Mouse (Mus musculus) retina, postnatal 1 day (tissue): ENCODE results near the gene Cgref1.

Source experiments
- DNase-seq: peaks from one replicate; pipeline ENCODE4 v3.0.0-alpha.2; 2012

The Cgref1 gene

DNA sequence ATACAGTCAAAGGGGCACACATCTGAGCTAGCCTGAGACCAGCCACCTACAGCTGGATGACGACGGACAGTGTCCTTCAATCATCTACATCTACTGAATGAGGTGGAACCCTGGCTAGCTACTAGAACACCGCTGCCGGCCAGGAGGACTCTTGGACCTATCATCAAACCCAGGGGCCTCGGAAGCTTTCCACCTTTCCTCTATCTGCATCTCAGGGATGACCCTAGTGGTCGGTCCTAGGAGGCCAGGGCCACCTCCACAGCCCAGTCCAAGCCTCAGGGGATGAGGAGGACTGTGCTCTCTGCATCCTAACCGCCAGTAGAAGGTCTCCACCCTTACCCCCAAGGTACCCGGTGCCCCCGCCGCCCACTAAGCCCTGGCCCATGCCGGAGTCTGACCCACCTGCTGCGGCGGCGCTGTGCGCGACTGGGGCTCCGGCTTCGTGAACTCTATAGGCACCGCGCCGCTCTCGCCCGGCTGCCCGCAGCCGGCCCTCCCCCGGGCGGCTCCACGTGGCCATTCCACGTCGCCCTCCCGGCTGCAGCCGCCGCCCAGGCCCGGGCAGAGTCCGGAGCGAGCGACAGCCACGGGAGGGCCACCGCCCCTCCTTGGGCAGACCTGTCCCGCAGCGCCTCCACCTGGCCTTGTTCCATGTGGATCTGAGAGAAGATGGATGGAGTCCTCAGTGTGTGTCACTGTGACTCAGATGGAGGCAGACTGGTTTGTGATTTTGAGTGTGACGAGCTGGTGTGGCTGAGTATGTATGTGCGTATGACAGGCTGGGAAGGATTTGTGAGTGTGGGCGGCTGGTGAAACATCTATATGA, at the start of gene Cgref1:
Gene Cgref1, minus strand, starts transcription at position 636 of the 826 bp plus-strand sequence.
- peak; percentile 77 for DNase-seq

DNA sequence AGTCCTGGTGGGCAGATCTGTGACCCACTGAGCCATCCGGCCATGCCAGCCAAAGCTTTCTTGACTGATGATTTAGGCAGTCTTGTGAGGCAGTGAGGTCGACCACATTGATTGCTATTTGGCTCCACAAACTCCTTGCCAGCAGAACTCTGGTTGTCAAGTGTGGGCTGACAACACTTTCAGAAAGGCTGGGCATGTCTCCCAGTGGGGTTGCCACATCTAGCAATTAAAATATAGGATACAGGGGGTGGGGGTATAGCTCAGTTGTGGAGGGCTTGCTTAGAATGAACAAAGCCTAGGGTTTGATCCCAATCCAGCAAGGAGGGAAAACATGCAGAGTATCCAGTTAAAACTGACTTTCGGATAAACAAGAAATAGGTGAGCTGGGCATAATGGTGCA, 48.7 kb upstream of the Cgref1 start:
- no peak for DNase-seq

DNA sequence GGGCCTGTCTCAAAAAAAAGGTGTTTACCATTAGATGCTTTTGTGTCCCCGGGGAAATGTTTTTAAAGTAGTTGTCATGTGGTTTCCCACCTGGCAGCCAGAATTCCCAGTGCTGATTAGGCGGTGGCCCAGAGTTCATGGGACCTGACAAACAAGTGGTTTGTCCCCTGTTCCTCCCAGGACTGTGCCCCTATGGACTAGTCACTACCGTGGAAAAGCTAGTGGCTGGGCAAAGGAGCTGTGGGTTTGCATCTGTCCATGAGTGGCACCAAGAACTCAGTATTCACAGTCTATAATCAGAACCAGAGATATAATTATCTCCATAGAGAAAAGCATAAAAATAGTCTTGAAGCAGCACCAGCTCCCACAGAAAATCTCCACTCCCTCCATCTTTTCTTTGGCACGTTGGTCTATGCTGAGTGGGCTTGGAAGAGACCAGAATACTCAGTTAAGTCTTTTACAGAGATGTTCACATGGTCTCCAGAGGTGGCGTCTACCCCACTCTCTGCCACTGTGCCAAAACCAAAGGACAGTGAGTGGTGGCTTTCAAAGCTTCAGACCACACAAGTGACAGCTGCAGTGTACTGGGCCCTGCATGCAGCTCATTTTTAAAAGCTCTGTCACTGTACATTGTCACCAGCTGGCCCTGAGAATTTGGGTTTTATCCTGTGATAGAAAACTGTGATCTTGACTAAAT, 47.7 kb upstream of the Cgref1 start:
- DNase-seq: no peak

DNA sequence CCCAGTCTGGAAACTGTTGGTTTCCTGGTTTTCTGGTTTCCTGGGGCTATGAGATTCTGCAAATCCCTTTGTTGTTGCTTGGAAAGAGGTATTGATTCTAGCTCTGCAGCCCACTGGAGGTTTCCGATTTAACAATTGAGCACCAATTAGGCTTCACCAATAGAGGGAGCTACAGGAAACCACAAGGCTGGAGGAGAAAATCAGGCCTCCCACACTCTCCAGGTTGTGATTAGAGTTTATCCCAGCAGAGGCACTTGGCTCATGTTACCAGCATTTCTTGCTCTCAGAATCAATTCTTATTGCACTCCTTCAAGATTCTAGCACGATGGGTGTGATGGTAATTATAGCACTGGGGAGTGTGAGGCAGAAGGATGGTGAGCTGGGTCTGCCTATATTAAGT, 37.0 kb upstream of the Cgref1 start:
- peak; percentile 63 for DNase-seq

DNA sequence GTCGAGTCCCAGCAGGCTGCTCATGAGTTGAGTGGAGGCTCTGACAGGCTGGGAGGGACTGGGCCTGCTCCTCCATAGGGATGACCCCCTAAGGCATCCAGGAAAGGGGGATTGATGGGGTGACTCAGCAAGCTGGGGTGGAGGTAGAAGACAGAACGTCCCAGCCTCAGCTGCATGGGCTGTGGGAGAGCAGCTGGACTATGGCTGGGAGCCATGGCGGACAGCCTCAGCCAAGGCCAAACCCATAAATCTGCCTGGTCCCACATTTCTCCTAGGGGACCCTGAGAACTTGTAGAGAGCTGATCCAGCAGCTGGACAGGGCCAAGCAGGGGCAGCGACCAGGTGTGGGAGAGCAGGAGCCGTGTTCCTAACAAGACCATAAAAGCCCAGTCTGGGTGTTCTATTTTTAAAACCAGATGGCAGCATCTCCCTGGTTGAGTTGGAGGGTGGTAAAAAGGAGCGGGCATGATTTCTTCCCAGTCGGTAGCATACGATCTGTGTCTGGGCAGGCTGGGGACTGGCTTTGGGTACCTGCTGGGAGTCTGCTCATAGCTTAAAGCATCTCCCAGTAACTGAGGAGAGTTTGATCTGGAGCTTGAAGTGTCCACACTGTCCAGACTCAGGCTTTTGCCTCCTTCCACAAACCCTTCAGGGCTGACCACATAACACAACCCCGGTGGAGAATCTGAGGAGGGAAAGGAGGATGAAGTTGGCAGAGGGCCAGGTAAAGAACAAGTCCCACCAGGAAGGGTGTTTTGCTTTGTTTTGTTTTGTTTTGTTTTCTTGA, 29.7 kb upstream of the Cgref1 start:
- no peak for DNase-seq

DNA sequence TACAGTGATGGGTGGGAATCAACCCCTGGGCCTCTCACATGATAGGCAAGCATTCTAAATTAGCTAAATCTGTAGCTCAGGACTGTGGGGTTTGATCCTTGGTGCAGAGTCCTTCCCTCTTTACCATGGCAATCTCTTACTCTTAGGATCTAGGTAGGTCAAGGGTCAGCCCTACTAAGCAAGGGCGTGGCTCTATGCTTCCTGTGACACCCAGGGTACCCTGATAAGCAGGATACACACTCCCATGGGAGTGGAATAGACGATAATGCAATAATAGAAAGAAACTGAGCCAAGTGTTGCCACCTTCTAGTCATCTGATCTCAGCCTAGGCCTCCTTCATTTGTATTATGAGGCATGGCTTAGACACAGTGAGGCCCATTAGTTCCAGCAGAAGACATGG, 24.0 kb upstream of the Cgref1 start:
- DNase-seq: no peak

DNA sequence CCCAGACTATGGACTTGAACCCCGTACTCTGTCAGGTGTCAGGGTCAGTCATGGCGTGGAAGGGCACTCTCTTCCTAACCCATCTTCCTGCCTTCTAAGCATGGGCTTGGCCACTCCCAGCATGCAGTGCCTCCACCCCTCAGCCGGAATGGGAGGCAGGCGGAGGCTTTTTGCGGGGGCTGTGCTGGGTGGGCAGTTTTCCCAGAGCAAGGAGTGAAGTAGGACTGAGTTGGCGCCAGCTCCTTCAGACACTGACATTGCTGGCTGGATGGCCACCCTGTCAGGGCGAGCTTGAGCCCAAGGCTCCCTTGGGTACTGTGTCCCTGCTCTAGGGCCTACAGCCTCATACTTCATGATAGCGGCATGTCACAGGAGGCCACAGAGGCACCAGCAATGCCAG, 23.0 kb upstream of the Cgref1 start, which contains the start of gene Tcf23:
Gene Tcf23, plus strand, starts transcription at position 247 of the 400 bp plus-strand sequence.
- no peak for DNase-seq

DNA sequence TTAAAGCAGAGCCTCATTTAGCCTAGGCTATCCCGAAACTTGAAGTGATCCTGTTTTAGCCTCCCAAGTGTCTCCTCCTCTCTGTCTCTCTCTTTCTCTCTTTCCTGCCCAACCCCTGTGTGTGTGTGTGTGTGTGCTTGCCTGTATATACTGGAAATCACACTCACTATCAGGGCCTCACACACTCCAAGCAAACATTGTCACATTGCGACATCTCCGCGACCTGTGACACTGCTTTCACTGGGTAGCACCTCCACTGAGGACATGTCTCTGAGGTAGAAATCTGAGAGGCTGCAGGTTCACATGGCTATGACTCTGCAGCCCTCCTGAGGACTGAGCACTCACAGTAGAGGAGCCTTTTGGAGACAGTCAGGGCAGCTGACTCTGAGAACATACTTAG, 20.8 kb upstream of the Cgref1 start:
- DNase-seq: no peak

DNA sequence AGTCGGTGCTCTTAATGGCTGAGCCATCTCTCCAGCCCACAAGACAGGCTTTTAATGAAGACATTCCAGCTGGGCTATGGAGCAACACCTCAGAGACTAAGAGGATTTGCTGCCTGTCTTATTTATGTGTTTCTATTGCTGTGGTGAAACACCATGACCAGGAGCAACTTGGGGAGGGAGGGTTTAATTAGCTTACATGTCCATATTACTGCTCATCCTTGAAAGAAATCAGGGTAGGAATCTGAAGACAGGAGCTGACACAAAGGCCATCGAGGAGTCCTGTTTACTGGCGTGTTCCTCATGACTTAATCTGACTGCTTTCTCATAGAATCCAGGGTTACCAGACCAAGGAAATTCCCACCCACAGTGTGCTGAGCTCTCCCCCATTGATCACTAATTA, 18.5 kb upstream of the Cgref1 start:
- DNase-seq: no peak

DNA sequence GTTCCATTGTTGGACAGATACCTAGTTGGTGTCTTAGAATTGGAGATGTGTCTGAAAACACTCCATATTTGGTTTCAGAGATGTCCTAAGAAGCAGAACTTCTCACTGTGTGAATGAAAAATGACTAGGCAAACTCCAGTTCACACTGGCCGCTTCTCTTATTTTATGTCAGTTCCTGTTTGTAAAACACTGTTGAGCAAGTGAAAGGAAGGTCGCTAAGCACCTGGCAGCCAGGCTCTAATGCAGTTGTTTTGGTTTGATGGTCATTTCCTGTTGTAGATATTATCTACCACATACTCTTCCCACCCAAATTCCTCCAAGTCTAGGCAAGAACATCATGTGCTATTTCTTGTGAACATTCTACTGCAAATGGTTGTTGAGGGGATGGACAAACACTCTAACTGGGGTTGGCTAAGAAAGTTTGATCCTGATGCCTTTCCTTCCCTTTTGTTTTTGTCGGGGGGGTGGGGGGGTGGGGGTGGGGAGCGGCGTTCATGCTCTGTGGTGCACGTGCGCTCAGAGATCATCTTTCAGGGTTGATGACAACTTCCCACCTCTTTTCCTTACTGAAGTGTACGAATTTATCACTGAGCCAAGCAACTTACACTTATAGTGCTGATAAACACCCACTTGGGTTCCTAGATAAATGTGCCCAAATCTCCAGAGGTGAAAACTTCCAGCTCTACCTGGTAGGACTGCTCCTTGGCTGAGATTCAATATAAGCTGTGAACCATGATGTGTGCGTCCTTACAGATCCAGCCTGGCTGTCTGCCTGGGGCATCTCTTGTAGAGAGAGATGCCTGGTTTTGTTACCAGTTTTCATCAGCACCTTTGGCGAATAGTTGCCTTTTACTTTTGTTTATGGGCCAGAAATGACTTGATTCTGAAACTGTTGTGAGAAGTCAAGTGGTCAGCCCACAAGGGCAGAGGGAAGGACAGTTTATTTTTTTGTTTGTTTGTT, 16.4 kb upstream of the Cgref1 start:
- no peak for DNase-seq

DNA sequence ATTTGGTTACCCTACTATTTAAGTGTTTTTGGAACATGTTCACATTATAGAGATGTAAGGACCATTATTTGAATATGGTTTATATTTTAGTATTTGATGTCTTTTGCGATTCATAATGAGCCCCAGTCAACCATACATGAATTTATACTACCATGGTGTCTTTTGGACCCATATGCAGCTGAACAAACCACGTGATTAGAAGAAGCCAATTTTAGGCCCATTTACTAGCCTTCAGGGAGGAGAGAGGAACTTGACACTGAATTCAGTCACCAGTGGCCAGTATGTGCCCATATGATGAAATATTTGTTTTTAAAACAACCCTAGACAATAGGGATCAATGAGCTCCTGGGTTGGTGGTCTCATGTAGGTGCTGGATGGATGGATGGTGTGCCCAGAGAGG, 15.4 kb upstream of the Cgref1 start:
- DNase-seq: no peak

DNA sequence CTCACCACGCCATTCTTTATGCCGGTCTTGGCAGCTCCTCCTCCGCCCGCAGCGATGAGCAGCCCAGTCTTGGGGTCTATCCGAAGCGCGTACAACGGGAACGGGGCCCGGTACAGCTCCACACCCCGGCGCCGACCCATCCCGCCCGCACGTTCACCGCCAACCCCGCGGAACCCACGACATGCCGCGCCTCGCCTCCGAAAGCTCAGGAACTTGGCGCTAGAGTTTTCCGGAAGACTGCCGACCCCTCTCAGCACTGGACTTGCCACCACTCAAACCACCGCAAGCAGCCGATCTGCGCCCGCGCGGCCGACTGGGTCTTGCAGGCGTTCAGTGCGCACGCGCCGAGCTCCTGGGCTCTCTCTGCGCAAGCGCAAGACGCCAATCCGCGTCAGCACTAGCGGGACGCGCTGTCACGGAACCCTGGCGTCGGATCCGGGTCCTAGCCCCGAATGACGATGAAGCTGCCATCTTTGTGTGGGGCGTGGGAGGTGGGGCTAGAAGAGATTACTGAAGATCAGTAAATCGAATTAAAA, 14.6 kb upstream of the Cgref1 start, which contains the start of gene Preb:
Gene Preb, minus strand, starts transcription at position 396 of the 536 bp plus-strand sequence.
- peak; percentile 98 for DNase-seq

DNA sequence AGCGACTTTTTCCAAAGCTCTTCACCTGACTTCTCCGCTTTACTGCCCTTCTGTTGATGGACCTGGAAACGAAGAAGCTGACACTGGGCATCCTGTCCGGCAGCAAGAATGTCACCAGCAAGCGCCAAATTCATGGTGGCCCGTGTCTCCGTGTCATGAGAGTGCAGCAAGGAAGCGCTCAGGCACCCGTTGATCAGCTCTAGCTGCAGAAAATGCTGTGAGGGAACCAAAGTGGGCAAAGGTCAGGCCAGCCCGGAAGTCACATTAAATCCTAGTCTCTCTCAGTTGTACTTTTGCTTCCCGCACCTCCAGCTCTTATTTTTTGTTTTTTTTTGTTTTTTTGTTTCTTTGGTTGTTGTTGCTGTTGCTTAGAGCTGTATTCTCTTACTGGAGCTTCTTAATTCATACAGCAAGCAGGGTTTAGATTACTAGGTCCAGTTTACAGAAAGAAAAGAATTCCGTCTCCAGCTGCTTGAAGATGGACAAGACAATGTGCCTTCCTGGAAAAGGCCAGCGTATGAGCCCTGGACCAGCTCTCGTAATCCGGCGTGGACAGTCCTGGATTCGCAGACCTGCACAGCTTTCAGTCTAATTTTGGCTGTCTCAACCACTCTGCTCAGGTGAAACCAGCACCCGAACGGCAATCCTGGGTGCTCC, 13.9 kb upstream of the Cgref1 start:
- DNase-seq: no peak

DNA sequence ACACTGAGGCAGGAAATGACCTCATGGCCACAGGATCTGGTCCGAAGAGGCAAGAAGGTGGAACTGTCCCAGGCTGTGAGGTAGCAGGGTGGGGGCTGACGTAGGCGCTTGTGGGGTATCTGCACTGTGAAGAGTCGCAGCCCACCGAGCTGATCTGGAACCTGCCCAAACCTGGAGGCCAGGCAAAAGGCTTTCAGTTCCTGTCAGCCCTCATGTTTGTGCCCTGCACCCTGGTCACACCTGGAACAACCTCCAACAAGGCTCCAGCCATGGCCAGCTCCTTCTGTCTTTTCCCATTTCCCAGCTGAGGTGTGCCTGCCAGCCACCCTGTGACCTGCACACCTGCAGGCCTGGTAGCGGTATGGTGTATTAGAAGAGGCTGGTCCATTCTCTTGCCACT, 12.5 kb upstream of the Cgref1 start:
- DNase-seq: no peak

DNA sequence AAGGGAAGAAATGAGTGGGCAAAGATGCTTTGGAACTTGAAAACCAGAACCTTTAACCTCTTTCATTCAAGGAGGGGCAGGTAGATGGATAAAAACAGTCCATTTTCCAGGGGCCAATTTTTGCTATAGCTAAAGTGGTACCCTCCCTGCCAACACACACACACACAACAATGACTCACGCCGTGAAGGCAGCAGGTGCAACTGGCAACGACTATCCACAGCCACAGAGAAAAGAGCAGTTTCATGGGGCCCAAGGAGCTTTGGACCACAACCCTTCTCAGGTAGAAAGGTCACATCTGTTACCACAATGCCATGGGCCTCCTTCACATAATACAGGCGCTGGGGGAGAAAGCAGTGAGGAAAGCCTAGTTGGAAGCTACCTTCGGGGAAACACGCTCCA, 10.4 kb upstream of the Cgref1 start:
- DNase-seq: no peak

DNA sequence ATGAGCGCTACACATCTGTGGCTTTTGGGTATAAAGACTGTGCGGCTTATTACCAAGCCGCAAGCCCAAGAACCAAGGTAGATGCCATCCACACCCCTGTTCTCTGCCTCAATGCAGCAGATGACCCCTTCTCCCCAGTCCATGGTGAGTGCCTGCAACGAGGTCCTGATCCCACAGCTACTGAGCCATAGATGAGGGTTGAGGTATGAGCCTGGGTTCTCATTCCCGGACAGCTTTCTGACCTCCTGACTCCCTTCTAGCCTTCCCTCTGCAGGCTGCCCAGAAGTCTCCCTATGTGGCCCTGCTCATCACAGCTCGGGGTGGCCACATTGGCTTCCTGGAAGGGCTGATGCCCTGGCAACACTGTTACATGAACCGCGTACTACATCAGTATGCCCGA, 9.2 kb upstream of the Cgref1 start:
- no peak for DNase-seq

DNA sequence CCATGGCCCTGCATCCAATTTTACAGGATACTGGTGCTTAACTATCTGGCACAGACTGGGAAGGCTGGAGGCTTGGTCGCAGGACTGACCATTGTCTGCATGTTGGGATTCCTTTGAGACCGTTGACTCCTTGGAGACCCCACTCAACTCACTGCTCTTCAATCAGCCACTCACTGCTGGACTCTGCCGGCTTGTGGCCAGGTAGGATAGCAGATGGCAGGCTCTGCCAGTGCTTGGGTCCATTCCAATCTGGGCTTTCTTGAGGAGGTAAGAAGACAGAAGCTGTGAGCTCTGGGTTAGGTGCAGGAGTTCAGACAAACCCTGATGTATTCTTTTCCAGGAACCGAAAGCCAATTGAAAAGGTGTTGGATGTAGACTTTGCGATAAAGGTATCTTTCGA, 8.7 kb upstream of the Cgref1 start:
- DNase-seq: no peak

DNA sequence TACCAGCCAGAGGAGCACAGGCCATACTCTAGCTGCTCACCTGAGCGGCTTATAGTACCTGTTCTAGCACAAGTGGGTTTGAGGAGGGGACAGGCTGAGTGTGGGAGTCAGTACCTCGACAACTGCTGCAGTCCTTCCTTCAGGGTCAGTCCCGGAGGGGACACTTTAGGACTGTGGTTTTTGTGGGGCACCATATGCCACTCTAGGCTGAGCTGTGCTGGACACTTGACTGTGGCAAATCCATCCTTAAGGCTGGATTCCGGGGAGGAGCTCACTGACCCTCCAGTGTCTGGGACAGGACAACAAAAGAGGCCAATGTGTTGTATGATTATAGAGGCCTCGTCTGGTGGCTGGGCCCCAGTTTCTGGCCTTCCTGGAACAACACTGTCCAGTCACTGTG, 7.2 kb upstream of the Cgref1 start:
- no peak for DNase-seq

DNA sequence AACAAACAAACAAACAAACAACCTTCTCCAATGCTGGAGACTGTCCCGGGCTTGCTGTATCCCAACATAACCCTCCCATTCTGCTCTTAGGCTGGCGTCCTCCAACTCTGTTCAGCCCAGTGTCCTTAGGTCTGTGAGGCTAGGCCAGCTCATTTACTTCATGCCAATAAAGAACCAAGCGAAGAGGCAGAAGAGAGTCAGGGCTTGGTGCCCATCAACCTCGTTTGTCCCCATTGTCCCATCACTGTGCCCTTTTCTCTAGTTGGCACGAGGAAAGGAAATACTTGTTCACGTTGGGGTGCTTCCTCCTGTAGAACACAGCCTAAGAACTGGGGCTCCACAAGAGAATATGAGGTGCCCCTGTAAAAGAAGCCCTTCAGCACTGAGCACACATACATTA, 6.3 kb upstream of the Cgref1 start:
- DNase-seq: no peak

DNA sequence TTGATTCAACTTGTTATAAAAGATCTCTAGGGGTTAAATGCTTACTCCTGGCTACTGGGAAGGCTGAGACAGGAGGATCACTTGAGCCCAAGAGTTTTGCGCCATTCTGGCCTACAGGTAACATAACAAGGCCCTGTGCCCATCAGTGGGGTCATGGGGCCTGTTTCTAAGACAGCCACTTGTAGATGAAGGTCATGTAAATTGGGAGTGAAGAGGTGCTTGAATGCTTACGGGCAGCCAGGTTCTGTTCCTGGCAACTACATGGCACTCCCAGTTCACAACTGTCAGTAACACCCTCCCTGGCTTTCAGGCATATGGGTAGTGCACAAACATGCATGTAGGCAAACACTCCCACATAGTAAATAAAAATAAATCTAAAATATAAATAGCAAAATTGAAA, 5.5 kb upstream of the Cgref1 start:
- DNase-seq: no peak

DNA sequence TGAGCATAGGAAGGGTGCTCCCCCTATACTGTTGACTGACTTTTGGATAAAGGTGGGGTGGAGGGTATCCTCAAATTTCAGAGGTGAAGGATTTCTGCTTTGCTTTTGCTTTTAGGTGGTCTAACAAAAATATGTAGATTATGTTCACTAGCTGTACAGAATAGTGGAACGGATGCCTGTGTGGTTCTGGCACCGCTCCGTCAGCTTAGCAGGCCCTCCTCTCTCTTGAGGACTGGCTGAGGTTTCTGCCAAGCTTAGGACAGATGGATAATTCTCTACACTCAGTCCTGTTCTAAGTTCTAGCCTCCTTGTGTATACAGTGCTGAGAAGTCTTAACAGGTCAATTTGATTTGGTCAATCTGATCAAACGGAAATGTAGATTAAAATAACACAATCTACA, 5.1 kb upstream of the Cgref1 start:
- DNase-seq: no peak
